Mouse (Mus musculus): Measurements from ENCODE around the gene Alkbh2. TPM values are rescaled to one million over a fixed set of nuclear protein-coding genes. Genes with fewer than 3 reads are reported as not detected.

The Alkbh2 gene
- polyA plus RNA-seq, 1 experiment, result 4.3 TPM

DNA sequence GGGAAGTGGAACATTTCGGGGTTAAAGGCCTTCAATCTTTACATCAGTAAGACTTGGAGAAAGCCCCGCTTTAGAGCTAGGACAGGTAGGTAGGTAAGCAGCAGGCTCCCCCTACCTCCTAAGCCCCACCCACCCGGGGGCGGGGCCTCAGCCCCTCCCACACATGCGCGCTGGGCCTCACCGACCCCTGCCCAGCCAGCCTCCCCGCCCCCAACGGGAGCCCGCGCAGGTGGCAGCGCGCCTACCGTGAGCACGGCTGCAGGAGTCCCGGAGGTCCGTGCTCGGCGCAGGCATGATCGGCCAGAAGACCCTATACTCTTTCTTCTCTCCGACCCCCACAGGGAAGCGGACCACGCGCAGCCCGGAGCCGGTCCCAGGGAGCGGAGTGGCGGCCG is 2.2 kb upstream of the Alkbh2 start, which contains the start of gene Ung:
Gene Ung (plus strand): TSS at position 176 of the 395 bp plus-strand sequence.
- peak within 1 kb of the TSS; percentile 68 for H3K4me3 ChIP-seq (ENCODE audit: insufficient read depth, low read depth, low read length)
- H3K4me1 ChIP-seq (ENCODE audit: control insufficient read depth, insufficient read depth, insufficient read length, low read length), result peaks cover 6% of the 10 kb centered on the region
- H3K27ac ChIP-seq (replicated peaks; ENCODE audit: low read depth, low read length), result peak within 1 kb of the TSS; percentile 23; the same call in 1 of the 2 replicates

DNA sequence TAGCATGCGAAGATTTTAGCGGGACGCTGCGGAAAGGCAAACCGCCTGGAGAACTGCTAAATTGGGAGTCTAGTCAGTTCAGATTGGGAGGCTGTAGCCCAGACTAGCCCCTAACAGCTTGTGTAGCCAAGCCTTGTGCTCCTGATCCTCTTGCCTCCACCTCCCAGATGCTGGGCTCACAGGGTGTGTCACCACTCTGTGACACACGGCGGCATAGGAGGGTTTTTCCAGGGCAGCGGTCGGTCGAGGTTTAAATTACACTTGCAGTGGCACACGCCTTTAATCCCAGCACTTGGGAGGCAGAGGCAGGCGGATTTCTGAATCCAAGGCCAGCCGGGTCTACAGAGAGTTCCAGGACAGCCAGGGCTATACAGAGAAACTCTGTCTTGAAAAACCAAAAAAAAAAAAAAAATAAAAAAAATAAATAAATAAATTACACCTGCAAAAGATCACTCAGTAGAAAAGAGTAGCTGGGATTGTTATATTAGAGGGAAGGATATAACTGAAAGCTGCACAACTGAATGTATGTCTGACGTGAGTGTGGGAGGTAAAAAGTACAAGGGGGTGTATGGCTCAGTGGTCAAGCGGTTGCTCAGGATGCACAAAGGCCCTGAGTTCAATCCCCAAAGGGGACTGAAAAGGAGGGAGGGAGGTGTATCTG is 1.7 kb upstream of the Alkbh2 start:
- no peak overlapping the region for H3K4me3 ChIP-seq (ENCODE audit: insufficient read depth, low read depth, low read length)
- H3K4me1 ChIP-seq (ENCODE audit: control insufficient read depth, insufficient read depth, insufficient read length, low read length), result peaks cover 6% of the 10 kb centered on the region
- H3K27ac ChIP-seq (replicated peaks; ENCODE audit: low read depth, low read length), result no peak overlapping the region

DNA sequence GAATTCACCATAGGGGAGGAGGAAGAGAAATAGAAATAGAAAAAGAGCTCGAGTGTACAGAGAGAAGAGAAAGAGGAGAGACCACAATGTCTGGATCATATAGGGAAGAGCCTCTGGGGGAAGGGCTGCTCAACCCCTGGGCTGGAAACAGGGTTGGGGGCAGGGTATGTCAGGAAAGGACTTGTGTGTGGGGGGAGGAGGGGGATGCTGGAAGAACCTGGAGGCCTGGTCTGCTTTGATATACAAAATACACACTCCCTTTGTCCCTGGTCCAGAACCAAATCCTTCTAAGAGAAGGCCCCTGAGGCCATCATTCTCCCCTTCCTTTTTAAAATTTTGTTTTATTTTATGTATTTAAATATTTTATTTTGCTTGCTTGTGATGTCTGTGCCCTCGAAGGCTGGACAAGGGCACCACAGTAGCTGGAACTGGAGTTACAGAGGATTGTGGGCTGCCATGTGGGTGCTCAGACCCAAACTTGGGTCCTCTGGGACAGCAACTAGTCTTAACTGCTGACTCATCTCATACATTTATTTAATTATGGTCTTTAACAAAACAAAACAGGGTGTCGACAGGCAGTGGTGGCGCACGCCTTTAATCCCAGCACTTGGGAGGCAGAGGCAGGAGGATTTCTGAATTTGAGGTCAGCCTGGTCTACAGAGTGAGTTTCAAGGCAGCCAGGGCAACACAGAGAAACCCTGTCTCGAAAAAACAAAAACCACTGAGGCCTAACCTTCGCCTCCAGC is 1.3 kb downstream of the Alkbh2 start:
- peak overlapping the region; percentile 94 for H3K27ac ChIP-seq (replicated peaks; ENCODE audit: low read depth, low read length)
- H3K4me3 ChIP-seq (ENCODE audit: insufficient read depth, low read depth, low read length), result peak overlapping the region; percentile 94; the same call in 1 of the 2 replicates
- H3K4me1 ChIP-seq (ENCODE audit: control insufficient read depth, insufficient read depth, insufficient read length, low read length), result peaks cover 2% of the 10 kb centered on the region

DNA sequence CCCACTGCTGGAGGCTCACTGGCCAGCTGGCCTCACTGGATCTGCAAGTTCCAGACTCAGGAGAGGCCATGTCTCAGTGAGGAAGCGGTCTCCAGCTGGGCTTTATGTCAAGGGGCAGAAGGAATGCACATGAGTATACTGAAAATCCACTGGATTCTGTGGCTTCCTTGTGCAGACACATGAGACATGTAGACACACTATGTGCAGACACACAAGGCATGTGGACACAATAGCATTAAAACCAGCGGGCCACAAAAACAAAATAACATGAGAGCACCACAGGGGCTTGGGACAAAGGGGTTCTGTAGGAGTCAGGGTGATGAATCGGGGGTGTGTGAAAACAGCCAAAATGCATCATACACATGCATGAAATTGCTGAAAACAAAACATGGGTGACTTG is 2.0 kb downstream of the Alkbh2 start:
- Histone ChIP-seq H3K27ac (replicated peaks; ENCODE audit: low read depth, low read length) (no peak overlapping the region), H3K4me1 (ENCODE audit: control insufficient read depth, insufficient read depth, insufficient read length, low read length) (no peaks in the 10 kb centered on the region; the same call in 1 of the 2 replicates)

DNA sequence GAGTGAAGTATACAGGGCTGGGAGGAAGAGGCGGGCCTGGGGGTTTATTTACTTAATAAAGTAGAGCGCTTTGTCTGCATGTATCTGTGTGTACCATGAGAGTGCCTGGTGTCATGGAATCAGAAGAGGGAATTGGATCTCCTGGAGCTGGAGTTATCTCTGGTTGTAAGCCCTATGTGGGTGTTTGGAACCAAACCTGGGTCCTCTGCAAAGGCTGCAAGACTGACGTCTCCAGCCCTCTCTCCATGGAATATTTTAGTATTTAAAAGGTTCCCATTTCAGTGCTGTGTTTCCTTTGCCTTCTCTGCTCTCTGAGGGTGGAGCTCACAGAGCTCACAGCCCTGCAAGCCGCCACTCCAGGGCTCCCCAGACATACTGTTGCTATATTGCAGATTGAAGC is 8.2 kb downstream of the Alkbh2 start:
- no peak overlapping the region for H3K4me3 ChIP-seq (ENCODE audit: insufficient read depth, low read depth, low read length)
- H3K27ac ChIP-seq (replicated peaks; ENCODE audit: low read depth, low read length), result no peak overlapping the region
- no peaks in the 10 kb centered on the region for H3K4me1 ChIP-seq (ENCODE audit: control insufficient read depth, insufficient read depth, insufficient read length, low read length)

More for the DNA sequence above, 2.0 kb downstream of the Alkbh2 start:
- no peak overlapping the region for H3K4me3 ChIP-seq (ENCODE audit: insufficient read depth, low read depth, low read length)

DNA sequence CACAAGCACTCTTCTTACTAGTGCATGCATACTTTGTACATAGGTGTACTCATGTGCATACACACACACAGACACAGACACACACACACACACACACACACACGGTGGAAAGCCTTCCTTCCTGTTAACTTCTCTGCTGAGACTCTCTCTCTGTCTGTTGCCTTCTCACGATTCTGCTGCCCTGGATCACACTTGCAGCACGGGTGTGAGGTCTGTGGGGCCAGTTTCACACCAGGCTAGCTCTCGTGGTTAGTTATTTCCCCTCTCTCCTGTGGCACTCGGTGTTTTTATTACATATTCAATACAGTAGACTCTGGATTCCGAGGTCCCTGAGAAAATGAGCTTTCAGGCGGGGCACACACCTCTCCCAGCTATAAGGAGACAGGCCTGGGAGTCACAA is 11.4 kb downstream of the Alkbh2 start:
- H3K27ac ChIP-seq (replicated peaks; ENCODE audit: low read depth, low read length), result no peak overlapping the region
- H3K4me1 ChIP-seq (ENCODE audit: control insufficient read depth, insufficient read depth, insufficient read length, low read length), result no peaks in the 10 kb centered on the region
- no peak overlapping the region for H3K4me3 ChIP-seq (ENCODE audit: insufficient read depth, low read depth, low read length)

DNA sequence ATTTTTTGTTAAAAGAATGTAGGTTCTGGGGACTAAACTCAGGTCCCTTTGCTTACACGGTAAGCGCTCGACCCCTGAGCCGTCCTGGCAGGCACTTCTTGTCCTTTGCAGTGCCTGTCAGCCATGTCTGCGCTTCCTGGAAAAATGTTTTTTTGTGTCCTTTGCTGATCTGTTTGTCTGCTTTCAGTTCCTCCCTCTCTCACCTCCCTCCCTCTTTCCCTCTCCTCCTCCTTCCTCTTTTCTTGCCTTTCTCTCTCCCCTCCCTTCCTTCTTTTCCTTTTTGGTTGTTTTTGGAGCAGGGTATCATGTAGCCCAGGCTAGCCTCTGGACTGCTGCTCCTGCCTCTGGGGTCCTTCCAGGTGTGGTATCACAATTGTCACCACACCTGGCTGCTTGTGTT is 13.0 kb downstream of the Alkbh2 start:
- no peaks in the 10 kb centered on the region for H3K4me1 ChIP-seq (ENCODE audit: control insufficient read depth, insufficient read depth, insufficient read length, low read length)
- H3K4me3 ChIP-seq (ENCODE audit: insufficient read depth, low read depth, low read length), result no peak overlapping the region
- H3K27ac ChIP-seq (replicated peaks; ENCODE audit: low read depth, low read length), result no peak overlapping the region

DNA sequence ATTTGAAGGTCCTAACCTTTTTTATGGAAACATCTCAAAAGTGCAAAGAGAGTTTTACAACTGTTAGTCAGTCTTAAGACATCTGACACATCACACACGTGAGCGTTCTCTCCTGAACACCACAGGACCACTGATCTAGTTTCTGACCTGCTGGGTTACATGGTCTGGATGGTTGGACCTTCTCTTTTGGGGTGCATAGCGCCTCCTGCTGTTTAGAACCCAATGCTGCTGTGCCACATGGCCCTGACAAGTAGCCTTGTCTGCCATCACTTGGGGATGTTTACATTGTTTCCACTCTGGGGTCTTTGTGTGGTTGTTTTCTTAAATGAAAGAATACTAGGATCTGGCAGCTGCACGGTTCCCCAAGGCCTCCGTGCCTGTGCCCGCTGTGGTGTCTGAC is 14.7 kb downstream of the Alkbh2 start:
- no peak overlapping the region for H3K4me3 ChIP-seq (ENCODE audit: insufficient read depth, low read depth, low read length)
- no peak overlapping the region for H3K27ac ChIP-seq (replicated peaks; ENCODE audit: low read depth, low read length)
- no peaks in the 10 kb centered on the region for H3K4me1 ChIP-seq (ENCODE audit: control insufficient read depth, insufficient read depth, insufficient read length, low read length)

DNA sequence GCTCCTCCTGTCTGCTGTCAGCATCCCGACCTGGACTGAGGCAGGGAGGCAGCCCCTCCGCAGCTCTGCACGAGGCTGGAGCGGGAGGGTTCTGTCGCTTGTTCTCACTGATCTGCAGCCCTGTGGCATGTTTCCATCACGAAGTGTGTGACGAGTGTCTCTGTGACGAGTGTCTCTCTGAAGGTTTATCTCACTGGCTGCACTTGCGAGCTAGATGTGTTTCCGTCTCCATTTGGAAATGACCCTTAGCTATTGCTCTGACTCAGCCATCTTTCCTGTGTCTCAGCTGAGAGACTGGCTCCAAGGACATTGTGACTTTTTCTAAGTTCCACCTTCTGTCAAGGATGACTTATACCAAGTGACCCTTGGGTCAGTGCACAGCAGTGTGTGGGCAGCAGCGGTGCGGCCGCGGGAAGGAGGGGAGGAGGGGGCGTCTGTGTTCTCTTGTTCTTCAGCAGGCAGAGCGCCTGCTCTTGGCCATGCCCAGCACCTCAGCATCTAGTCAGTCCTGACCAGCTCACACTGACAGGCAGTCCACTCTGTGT is 21.6 kb downstream of the Alkbh2 start:
- no peak overlapping the region for H3K4me3 ChIP-seq (ENCODE audit: insufficient read depth, low read depth, low read length)
- no peaks in the 10 kb centered on the region for H3K4me1 ChIP-seq (ENCODE audit: control insufficient read depth, insufficient read depth, insufficient read length, low read length)
- H3K27ac ChIP-seq (replicated peaks; ENCODE audit: low read depth, low read length), result no peak overlapping the region

DNA sequence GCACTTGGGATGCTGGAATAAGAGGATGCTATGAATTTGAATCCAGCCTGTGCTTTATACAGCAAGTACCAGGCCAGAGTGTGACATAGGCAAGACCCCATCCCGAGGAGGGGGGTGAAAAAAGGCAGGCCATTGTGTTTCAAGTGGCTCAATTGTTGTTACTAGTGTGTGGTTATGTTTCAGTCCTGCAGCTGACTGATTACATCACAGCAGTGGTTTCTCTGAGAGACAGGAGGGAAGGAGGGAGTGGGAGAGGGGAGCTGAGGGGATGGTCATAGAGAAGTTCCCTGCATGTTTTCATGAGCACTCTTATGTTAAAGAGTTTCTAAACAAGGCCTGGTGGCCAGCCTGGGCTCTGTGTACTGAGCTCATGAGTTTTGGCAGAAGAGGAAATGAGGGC is 25.2 kb downstream of the Alkbh2 start:
- Histone ChIP-seq H3K27ac (replicated peaks; ENCODE audit: low read depth, low read length) (no peak overlapping the region), H3K4me1 (ENCODE audit: control insufficient read depth, insufficient read depth, insufficient read length, low read length) (peaks cover 5% of the 10 kb centered on the region; the same call in 1 of the 2 replicates), H3K4me3 (ENCODE audit: insufficient read depth, low read depth, low read length) (no peak overlapping the region)

DNA sequence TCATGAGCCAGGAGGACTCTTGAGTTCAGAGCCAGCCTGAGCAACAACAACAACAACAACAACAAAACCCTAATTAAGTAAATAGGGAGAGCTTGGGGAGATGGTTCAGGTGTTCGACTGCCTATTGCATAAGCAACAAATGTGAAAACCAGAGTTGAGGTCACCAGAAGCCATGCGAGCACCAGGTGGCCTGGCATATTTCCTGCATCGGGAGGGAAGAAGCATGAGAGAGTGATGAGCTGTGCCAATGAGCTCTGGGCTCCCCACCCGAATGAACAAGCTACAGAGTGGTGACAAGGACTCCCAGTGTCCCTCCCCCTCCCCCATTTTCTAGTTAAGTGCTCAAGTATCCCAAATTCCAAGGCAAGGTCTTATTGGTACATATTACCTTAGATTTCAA is 26.1 kb downstream of the Alkbh2 start:
- peaks cover 5% of the 10 kb centered on the region; the same call in 1 of the 2 replicates for H3K4me1 ChIP-seq (ENCODE audit: control insufficient read depth, insufficient read depth, insufficient read length, low read length)
- no peak overlapping the region for H3K4me3 ChIP-seq (ENCODE audit: insufficient read depth, low read depth, low read length)
- H3K27ac ChIP-seq (replicated peaks; ENCODE audit: low read depth, low read length), result no peak overlapping the region

DNA sequence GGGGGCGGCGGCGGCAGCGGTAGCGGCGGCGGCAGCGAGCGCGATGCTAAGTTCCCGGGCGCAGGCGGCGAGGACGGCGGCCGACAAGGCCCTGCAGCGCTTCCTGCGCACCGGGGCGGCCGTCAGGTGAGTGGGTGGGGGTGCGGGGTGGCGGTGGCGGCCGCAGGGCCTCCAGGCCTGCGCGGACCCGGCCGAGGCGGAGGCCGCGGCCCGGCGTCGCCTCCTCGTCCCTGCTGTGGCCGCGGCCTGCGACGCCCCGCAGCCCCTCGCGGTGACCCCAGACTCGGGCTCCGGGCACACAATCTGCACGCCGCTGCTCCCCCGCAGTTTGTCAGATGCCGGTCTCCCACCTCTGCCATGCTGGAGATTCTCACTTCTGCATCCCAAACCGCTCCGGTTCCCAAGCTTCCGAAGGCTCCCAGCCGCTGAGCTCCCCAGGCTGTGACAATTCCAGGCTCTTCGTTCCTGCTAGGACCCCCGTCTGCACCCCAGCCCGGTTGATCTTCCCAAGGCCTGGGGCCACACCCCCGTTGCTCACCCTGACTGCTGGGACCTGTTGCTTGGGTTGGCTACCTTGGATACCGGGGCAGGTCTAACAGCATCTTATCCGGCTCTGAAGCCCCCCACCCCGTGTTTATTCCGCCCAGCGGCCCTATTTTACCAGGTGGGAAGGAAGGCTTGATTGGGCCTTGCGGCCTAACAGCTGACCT is 27.5 kb downstream of the Alkbh2 start:
- Histone ChIP-seq H3K4me1 (ENCODE audit: control insufficient read depth, insufficient read depth, insufficient read length, low read length) (peaks cover 5% of the 10 kb centered on the region; the same call in 1 of the 2 replicates), H3K27ac (replicated peaks; ENCODE audit: low read depth, low read length) (no peak overlapping the region), H3K4me3 (ENCODE audit: insufficient read depth, low read depth, low read length) (peak overlapping the region; percentile 76)

DNA sequence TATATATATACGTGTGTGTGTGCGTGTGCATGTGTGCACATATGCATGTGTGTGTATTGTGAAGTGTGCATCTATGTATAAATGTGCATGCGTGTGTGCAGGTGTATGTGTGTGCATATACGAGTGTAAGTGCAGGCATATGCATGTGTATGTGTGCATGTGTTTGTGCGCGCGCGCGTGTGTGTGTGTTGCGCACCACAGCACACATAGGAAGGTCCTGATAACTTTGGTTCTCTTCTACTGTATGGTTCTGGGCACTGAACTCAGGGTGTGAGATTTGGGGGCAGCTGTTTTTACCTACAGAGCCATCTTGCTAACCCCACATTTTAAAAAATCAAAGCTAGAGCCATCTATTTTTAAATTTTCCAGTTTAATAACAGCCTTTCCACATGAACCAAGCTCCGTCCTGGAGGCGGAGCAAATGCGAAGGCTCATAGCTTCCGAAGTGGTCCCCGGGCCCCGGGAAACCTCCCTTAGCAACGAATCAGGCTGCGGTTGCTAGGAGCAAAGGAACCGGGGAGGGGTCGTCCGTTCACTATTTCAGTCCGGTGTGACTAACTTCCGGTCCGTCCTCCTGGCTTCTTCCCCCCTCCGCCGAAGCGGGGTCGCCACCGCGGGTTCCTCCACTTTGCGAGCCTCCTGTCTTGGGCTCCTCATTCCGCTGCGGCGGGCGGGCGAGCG is 28.2 kb downstream of the Alkbh2 start:
- peaks cover 5% of the 10 kb centered on the region; the same call in 1 of the 2 replicates for H3K4me1 ChIP-seq (ENCODE audit: control insufficient read depth, insufficient read depth, insufficient read length, low read length)
- H3K4me3 ChIP-seq (ENCODE audit: insufficient read depth, low read depth, low read length), result peak overlapping the region; percentile 76
- H3K27ac ChIP-seq (replicated peaks; ENCODE audit: low read depth, low read length), result no peak overlapping the region

DNA sequence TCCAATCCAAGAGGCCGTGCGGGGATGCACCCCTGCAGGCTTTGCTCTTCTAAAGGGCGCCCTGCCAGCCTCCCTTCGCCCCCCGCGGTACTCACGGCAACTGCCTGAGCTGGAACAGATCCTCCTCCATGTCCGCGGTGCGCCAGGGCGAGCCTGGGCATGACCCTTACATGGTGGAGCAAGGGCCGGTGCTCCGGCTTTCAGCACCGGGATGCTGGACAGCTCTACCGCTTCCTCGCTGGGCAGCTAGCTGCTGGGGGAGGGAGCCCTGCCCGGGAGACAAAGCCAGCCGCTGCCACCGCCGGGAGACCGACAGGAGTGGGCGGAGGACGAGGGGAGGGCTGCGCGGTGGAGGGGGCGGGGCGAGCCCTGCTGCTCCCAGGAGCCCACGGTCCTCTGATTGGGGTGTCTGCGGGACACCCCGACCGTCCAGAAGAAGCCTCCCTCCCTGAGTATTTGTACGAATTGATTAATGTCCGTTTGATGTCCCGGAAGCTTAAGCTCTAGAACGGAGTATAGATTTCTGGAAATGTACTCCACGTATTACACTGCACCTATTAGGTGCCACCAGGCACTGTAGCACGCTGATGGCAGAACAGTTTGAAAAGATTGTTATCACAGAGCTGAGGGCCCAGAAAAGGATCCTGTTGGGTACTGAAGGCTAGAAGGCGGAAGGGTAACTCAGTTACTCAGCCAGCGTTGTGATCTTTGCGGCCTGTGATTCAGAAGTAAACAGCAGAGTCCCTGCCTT is 36.8 kb downstream of the Alkbh2 start, which contains the start of gene Svop:
Gene Svop (minus strand): TSS at position 514 of the 751 bp plus-strand sequence.
- H3K27ac ChIP-seq (replicated peaks; ENCODE audit: low read depth, low read length), result no peak within 1 kb of the TSS
- no peak within 1 kb of the TSS for H3K4me3 ChIP-seq (ENCODE audit: insufficient read depth, low read depth, low read length)
- H3K4me1 ChIP-seq (ENCODE audit: control insufficient read depth, insufficient read depth, insufficient read length, low read length), result no peaks in the 10 kb centered on the region
